Mouse (Mus musculus) forebrain, embryonic 14.5 days (tissue): ENCODE results near the gene Adrb1. TPM values are rescaled to one million over a fixed set of nuclear protein-coding genes. Genes with fewer than 3 reads are reported as not detected.

ENCODE experiments used
- polyA plus RNA-seq: library from polyadenylated mRNA; unstranded; fragments of >200 nt; fragmentation: Nextera tagmentation; extraction: Ambion mirVana; gene quantifications from 2 replicates; pipeline ENCODE4 v1.2.1, GENCODE M21; 2014

The Adrb1 gene
- polyA plus RNA-seq, 1 experiment from 2014 or later = 1.1 TPM

Other genes starting within 250 kb of the Adrb1 start
- gene Dclre1a, start 174.0 kb upstream of the Adrb1 start, polyA plus RNA-seq = 10.1 and 12.5 TPM in 2 replicates
- 9.7 and 11.7 TPM in 2 replicates for gene Nhlrc2, start 173.9 kb upstream of the Adrb1 start, polyA plus RNA-seq
- 21.2 and 28.9 TPM in 2 replicates for gene Ccdc186, start 100.0 kb downstream of the Adrb1 start, polyA plus RNA-seq
- gene Tdrd1, start 104.0 kb downstream of the Adrb1 start, polyA plus RNA-seq = 0.39 and 0.70 TPM in 2 replicates
- 0.22 and 0.28 TPM in 2 replicates for gene Vwa2, start 152.1 kb downstream of the Adrb1 start, polyA plus RNA-seq